Mouse (Mus musculus) T-helper 2 cell (primary cell): Measurements from ENCODE around the gene Nprl2.

Experiments used
- in situ Hi-C: fragments of 300-600 bp; cut with MboI, MseI; formaldehyde crosslinking; loops from one replicate; pipeline ENCODE4 v1.15.1; 2025; ENCODE audit warnings: high pct_unique_total_duplicates

Gene Nprl2

GRCm38 (mm10) chr9:107541474-107542351, at the start of gene Nprl2, which contains the start of gene Cyb561d2:
Gene Nprl2 (plus strand): TSS chr9:107542226.
Gene Cyb561d2 (minus strand): TSS chr9:107542193.
- in situ Hi-C loops = loop anchor here (10.0 to 25.0 kb wide), 2 partner anchors 1097 to 1521 kb away; partner anchors contain the start of genes Abhd14a, Abhd14b, Atrip and Trex1

- in situ Hi-C loops = no loop called here
These were observed 48.5 kb upstream of the Nprl2 start for GRCm38 (mm10) chr9:107493511-107493910.

- in situ Hi-C loops = no loop called here
These were observed 47.8 kb upstream of the Nprl2 start for GRCm38 (mm10) chr9:107494238-107494637.

GRCm38 (mm10) chr9:107496359-107496758, 45.7 kb upstream of the Nprl2 start:
- in situ Hi-C loops = no loop called here

- in situ Hi-C loops = no loop called here
These were observed 41.2 kb upstream of the Nprl2 start for GRCm38 (mm10) chr9:107500708-107501286.

- in situ Hi-C loops = no loop called here
These were observed 39.7 kb upstream of the Nprl2 start for GRCm38 (mm10) chr9:107502131-107502846.

GRCm38 (mm10) chr9:107504662-107505537, 37.1 kb upstream of the Nprl2 start:
- in situ Hi-C loops = no loop called here

GRCm38 (mm10) chr9:107508266-107508665, 33.8 kb upstream of the Nprl2 start:
- in situ Hi-C loops = no loop called here

GRCm38 (mm10) chr9:107510384-107511100, 31.5 kb upstream of the Nprl2 start:
- in situ Hi-C loops = loop anchor here (5.0 kb wide), 2 partner anchors 53 to 143 kb away; no protein-coding TSS in a partner anchor

- in situ Hi-C loops = loop anchor here (5.0 kb wide), 2 partner anchors 54 to 144 kb away; no protein-coding TSS in a partner anchor
These were observed 30.6 kb upstream of the Nprl2 start for GRCm38 (mm10) chr9:107511436-107511835.

- in situ Hi-C loops = loop anchor here (5.0 kb wide), 2 partner anchors 55 to 145 kb away; no protein-coding TSS in a partner anchor
These were observed 29.7 kb upstream of the Nprl2 start for GRCm38 (mm10) chr9:107512326-107512725.

GRCm38 (mm10) chr9:107514303-107514955, 27.6 kb upstream of the Nprl2 start:
- in situ Hi-C loops = loop anchor here (5.0 kb wide), 2 partner anchors 57 to 147 kb away; no protein-coding TSS in a partner anchor

- in situ Hi-C loops = loop anchor here (5.0 kb wide), 1 partner anchor 623 kb away; no protein-coding TSS in a partner anchor
These were observed 21.7 kb upstream of the Nprl2 start for GRCm38 (mm10) chr9:107520331-107520730.

GRCm38 (mm10) chr9:107521190-107521589, 20.8 kb upstream of the Nprl2 start:
- in situ Hi-C loops = loop anchor here (5.0 kb wide), 1 partner anchor 624 kb away; no protein-coding TSS in a partner anchor

- in situ Hi-C loops = loop anchor here (5.0 kb wide), 1 partner anchor 625 kb away; no protein-coding TSS in a partner anchor
These were observed 20.2 kb upstream of the Nprl2 start for GRCm38 (mm10) chr9:107521711-107522399.

- in situ Hi-C loops = loop anchor here (5.0 kb wide), 1 partner anchor 625 kb away; no protein-coding TSS in a partner anchor
These were observed 19.7 kb upstream of the Nprl2 start for GRCm38 (mm10) chr9:107522400-107522711.

GRCm38 (mm10) chr9:107526198-107527026, 15.6 kb upstream of the Nprl2 start:
- in situ Hi-C loops = loop anchor here (25.0 kb wide), 1 partner anchor 1536 kb away; the partner anchor contains the start of genes Atrip and Trex1
